Mouse (Mus musculus) midbrain, postnatal 0 days (tissue): ENCODE measurements around the gene Gnao1. TPM values are rescaled to one million over a fixed set of nuclear protein-coding genes. Genes with fewer than 3 reads are reported as not detected.

ENCODE experiments used
- ATAC-seq: fragments of 200-750 bp; cut with Nextera tagmentation; 2 replicates; pipeline ENCODE4 v1.8.0; 2017; ENCODE audit warnings: moderate number of reproducible peaks, mild to moderate bottlenecking, moderate TSS enrichment, moderate library complexity; ENCODE audit not compliant: low FRiP score
- DNase-seq: peaks from one replicate; pipeline ENCODE4 v3.0.0-alpha.2; 2015; ENCODE audit warnings: low spot score
- H3K27ac ChIP-seq: fragments of 300-500 bp; sonication (generic); 2 replicates; pipeline ENCODE4 v1.5.1; 2014; ENCODE audit warnings: low read depth, mild to moderate bottlenecking, low read length, mixed read lengths
- H3K27me3 ChIP-seq: fragments of 300-500 bp; sonication (generic); 2 replicates; pipeline ENCODE4 v1.6.1; 2014; ENCODE audit warnings: low read length, control low read depth, mixed read lengths; ENCODE audit not compliant: insufficient read depth
- H3K36me3 ChIP-seq: fragments of 300-500 bp; sonication (generic); 2 replicates; pipeline ENCODE4 v1.6.1; 2014; ENCODE audit warnings: low read length, control low read depth, mixed read lengths; ENCODE audit not compliant: insufficient read depth
- H3K4me1 ChIP-seq: fragments of 300-500 bp; sonication (generic); 2 replicates; pipeline ENCODE4 v1.6.1; 2014; ENCODE audit warnings: mild to moderate bottlenecking, control low read depth, antibody characterized with exemption, low read length, mixed read lengths; ENCODE audit not compliant: insufficient read depth
- H3K4me2 ChIP-seq: fragments of 300-500 bp; sonication (generic); 2 replicates; pipeline ENCODE4 v1.6.1; 2014; ENCODE audit warnings: low read depth, mild to moderate bottlenecking, low read length, mixed read lengths; ENCODE audit not compliant: poor library complexity, severe bottlenecking
- H3K4me3 ChIP-seq: fragments of 300-500 bp; sonication (generic); 2 replicates; pipeline ENCODE4 v1.5.1; 2014; ENCODE audit warnings: low read depth, mild to moderate bottlenecking, low read length, moderate library complexity
- H3K9ac ChIP-seq: fragments of 300-500 bp; sonication (generic); replicated peaks from 2 replicates; pipeline ENCODE4 v1.6.1; 2014; ENCODE audit warnings: mild to moderate bottlenecking, low read length, moderate library complexity, mixed read lengths; ENCODE audit not compliant: poor library complexity, severe bottlenecking
- H3K9me3 ChIP-seq: fragments of 300-500 bp; sonication (generic); 2 replicates; pipeline ENCODE4 v1.6.1; 2016; ENCODE audit warnings: low read length, control low read depth
- CTCF ChIP-seq: IDR thresholded peaks from 2 replicates; pipeline ENCODE4 v1.5.1; 2016; ENCODE audit warnings: antibody characterized with exemption, mild to moderate bottlenecking
- WGBS: fragments of 180-500 bp; shearing (Covaris S2); extraction: QIAGEN DNeasy Blood & Tissue Kit; methylation state at CpG from one replicate; pipeline ENCODE4 v1.1.7; 2014; 5-methylcytosine and 5-hydroxymethylcytosine counted together
- polyA plus RNA-seq: library from polyadenylated mRNA; unstranded; fragments of >200 nt; fragmentation: Nextera tagmentation; extraction: Ambion mirVana; gene quantifications from 2 replicates; pipeline ENCODE4 v1.2.1, GENCODE M21; 2015
- total RNA-seq: library from RNA; depleted of rRNA; stranded (reverse); fragments of >200 nt; gene quantifications from 2 replicates; pipeline ENCODE4 v1.2.3, GENCODE M21; 2014

The Gnao1 gene
- total and polyA plus RNA-seq, 2 experiments from 2014 or later, result 312 to 375 TPM

DNA sequence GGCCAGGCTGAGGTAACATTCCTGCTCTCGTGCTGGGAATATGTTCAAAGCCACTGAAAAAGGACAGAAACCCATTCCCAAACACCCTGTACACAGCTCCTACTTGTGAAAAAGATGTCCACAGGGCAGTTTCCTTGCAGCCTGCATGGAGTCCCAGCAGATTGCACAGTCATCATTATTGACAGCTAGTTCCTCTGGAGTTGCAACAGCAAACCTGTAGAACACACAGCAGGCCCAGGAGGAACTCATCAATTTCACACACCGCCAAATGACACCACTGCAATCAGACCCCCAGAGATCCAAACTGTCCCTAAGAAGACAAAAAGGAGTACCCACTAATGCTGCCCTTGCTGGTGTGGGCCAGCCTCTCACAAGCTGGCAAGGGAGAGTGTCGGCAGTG, 175.0 kb downstream of the Gnao1 start:
- Histone ChIP-seq H3K9ac (no peak overlapping the region), H3K9me3 (no peaks in the 10 kb centered on the region), H3K4me1 (no peaks in the 10 kb centered on the region), H3K36me3 (peaks cover 53% of the 10 kb centered on the region), H3K4me3 (no peak overlapping the region), H3K27me3 (no peaks in the 10 kb centered on the region), H3K4me2 (no peak overlapping the region), H3K27ac (no peak overlapping the region)
- WGBS, result 94% methylated on average over 3 of the region's 3 CpGs
- ATAC-seq (no peak), DNase-seq (no peak)
- TF ChIP-seq CTCF, result no peak

DNA sequence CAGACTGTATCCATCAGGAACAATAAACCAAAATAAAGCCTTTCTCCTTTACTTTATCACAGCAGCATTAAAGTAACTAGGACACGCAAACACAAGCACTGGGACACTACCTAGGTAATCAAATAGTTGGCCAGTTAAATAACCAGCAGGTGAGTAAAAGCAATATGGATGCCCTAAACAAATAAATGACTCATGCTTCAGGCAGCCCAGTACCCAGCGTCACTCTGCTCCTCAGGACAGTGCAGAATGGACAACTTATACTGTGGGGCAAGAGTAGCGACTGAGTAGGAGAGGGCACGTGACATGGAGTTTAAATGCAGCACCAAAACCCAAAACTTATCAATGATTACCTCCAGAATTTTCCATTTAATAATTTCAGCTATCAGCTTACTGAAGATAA, 180.0 kb downstream of the Gnao1 start:
- Histone ChIP-seq H3K9ac (no peak overlapping the region), H3K9me3 (no peaks in the 10 kb centered on the region), H3K4me3 (no peak overlapping the region), H3K4me2 (no peak overlapping the region), H3K36me3 (peaks cover 22% of the 10 kb centered on the region), H3K27ac (no peak overlapping the region), H3K4me1 (no peaks in the 10 kb centered on the region), H3K27me3 (no peaks in the 10 kb centered on the region)
- DNase-seq (no peak), ATAC-seq (no peak)
- TF ChIP-seq CTCF, result no peak
- WGBS, result 98% methylated on average over 4 of the region's 4 CpGs

DNA sequence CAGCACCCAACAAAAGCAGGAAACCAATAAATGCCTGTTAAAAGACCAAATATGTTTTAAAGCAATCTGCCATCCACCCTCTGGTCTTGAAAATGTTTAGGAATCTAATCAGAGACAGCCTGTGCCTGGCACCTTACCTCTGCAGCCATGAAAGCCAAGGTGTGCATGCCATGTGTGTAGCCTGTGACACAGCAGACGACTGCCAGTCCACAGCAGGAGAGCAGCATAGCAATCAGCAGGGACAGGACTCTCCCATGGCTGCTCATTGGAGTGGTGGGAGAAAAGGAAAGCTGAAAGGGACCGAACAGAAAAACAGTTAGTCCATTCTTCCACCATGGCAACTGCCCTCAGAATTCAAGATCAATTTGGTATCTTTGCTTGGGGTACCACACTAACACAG, 189.2 kb downstream of the Gnao1 start:
- TF ChIP-seq CTCF, result no peak
- peaks cover 22% of the 10 kb centered on the region for H3K36me3 ChIP-seq

DNA sequence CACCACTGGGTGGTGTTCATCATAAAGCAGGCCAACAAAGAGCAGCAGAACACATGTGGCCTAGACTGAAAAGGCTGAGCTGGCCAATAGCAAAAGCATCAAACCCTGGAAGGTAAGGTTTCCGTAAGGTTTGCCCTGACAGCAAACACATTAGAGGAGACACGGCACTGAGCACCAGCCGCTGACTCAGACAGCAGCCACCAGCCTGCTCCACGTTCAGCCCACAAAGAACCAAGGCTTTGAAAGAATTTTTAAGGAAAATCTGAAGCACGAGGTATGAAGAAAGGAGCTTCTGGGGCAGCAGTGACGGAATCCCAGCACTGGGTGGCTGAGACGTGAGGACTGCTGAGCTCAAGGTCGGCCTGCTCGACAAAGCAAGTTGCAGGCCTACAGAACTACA, 194.4 kb downstream of the Gnao1 start:
- Histone ChIP-seq H3K4me1 (peaks cover 5% of the 10 kb centered on the region; the same call in 1 of the 2 replicates), H3K9me3 (no peaks in the 10 kb centered on the region), H3K4me3 (no peak overlapping the region), H3K27ac (no peak overlapping the region), H3K9ac (no peak overlapping the region), H3K4me2 (no peak overlapping the region), H3K27me3 (no peaks in the 10 kb centered on the region), H3K36me3 (peaks cover 21% of the 10 kb centered on the region)
- TF ChIP-seq CTCF, result 0 out of 2 replicates have a peak, but pooled peaks have one; percentile 2
- ATAC-seq, result no peak
- no peak for DNase-seq
- 88% methylated on average over 9 of the region's 9 CpGs for WGBS

More for the DNA sequence above, 189.2 kb downstream of the Gnao1 start:
- no peak overlapping the region for H3K27ac ChIP-seq
- WGBS, result 82% methylated on average over 2 of the region's 2 CpGs
- H3K4me1 ChIP-seq, result no peaks in the 10 kb centered on the region
- no peak overlapping the region for H3K4me3 ChIP-seq
- H3K4me2 ChIP-seq, result no peak overlapping the region
- no peaks in the 10 kb centered on the region for H3K9me3 ChIP-seq
- DNase-seq (no peak), ATAC-seq (no peak)
- H3K27me3 ChIP-seq, result no peaks in the 10 kb centered on the region
- H3K9ac ChIP-seq, result no peak overlapping the region

DNA sequence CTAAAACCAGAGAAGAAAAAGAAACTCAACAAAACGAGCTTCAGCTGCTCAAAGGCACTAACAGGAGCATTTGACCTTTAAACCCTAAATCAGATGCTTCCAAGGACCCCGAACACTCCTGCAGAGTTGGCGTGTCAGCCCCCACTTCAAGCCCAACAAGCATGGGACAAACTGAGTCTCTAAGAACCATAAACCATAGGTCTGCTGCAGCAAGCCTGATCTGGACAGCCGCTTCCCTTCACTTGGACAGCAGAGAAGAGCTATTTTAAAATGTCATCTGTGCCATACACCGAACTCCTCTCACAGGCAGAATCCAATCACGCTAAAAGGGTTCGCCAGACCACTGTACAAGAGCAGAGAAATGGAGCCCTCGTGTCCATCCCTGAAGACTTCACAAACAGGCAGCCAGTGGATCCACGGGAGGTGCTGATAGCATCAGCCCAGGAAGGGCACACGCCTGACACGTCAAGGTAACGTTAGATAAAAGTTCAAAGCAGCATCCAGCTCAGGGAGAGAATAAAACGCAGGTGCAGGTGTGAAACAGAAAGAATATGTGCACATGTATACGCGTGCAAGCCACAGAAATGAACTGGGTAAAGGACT, 199.6 kb downstream of the Gnao1 start:
- no peak for TF ChIP-seq CTCF
- Histone ChIP-seq H3K4me1 (peaks cover 12% of the 10 kb centered on the region), H3K4me2 (no peak overlapping the region), H3K36me3 (0 out of 2 replicates have a peak, but pooled peaks cover 3% of the 10 kb centered on the region), H3K27ac (no peak overlapping the region), H3K9ac (no peak overlapping the region), H3K4me3 (no peak overlapping the region), H3K9me3 (no peaks in the 10 kb centered on the region), H3K27me3 (no peaks in the 10 kb centered on the region)
- 64% methylated on average over 15 of the region's 15 CpGs for WGBS
- ATAC-seq (no peak), DNase-seq (no peak)

DNA sequence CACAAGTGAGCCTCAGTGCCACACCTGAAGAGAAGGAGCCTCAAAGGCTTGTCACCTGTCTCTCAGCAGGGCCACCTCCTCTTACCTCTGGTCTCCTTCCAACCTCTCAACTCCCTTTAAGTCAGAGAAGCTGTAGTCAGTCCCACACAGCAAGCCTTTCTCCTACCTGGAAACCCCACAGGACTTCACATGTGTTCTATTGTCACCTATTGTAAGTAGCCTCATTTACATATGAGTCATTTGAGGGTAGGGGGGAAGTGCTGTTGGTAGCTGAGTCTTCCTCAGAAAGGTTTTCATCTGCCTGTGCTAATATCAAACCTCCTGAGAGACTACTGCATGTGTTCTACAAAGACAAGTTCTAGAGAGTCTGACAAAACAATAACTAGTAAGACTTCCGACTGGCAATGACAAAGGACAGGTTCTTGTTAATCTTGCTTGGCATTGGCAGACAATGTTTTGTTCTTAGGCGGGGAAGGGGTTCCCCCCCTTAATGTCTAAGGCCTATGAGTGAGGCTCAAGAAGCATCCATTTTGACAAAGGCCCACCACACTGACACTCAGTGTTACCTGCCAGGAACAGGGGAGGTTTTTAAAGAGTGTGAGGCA, 200.4 kb downstream of the Gnao1 start:
- DNase-seq, result no peak
- Histone ChIP-seq H3K27ac (no peak overlapping the region), H3K9ac (no peak overlapping the region), H3K4me2 (peak overlapping the region; percentile 75; the same call in 1 of the 2 replicates), H3K4me1 (peaks cover 12% of the 10 kb centered on the region), H3K4me3 (no peak overlapping the region), H3K36me3 (no peaks in the 10 kb centered on the region), H3K27me3 (no peaks in the 10 kb centered on the region), H3K9me3 (no peaks in the 10 kb centered on the region)
- no peak for ATAC-seq
- 54% methylated on average over 2 of the region's 2 CpGs for WGBS
- TF ChIP-seq CTCF, result no peak
